Mouse (Mus musculus): ENCODE measurements around the gene Hinfp. TPM values are rescaled to one million over a fixed set of nuclear protein-coding genes. Genes with fewer than 3 reads are reported as not detected.
A peak's percentile ranks its signal among the peaks of the same experiment; 100 is the strongest.
"Not testable (repeated sequence)": the region's sequence is repeated elsewhere in the genome, so short reads cannot be mapped to it uniquely, and the experiment has no call there.

Hinfp gene
- total RNA-seq, 4 experiments from 2014 or later: 32.0 to 40.3 (median 38.4) TPM

- no peak for DNase-seq (ENCODE audit: low spot score in 2 of 2)
Observed at GRCm38 (mm10) chr9:44332918-44333638, 27.6 kb upstream of the Hinfp start.

- DNase-seq (ENCODE audit: low spot score in 2 of 2): no peak
Observed at GRCm38 (mm10) chr9:44330736-44331135, 25.3 kb upstream of the Hinfp start.

GRCm38 (mm10) chr9:44327926-44328325, 22.5 kb upstream of the Hinfp start:
- no peak for DNase-seq (ENCODE audit: low spot score in 2 of 2)

GRCm38 (mm10) chr9:44327064-44327711, 21.7 kb upstream of the Hinfp start:
- DNase-seq (ENCODE audit: low spot score in 2 of 2): no peak

- peak; percentile 85 to 88 for DNase-seq (ENCODE audit: low spot score in 2 of 2)
Observed at GRCm38 (mm10) chr9:44326371-44327063, 21.0 kb upstream of the Hinfp start.

GRCm38 (mm10) chr9:44325768-44326370, 20.4 kb upstream of the Hinfp start, which contains the start of gene Dpagt1:
Dpagt1 (plus strand) TSS chr9:44326019.
- no peak for DNase-seq (ENCODE audit: low spot score in 2 of 2)

GRCm38 (mm10) chr9:44325032-44325767, 19.7 kb upstream of the Hinfp start:
- DNase-seq (ENCODE audit: low spot score in 2 of 2): not testable (repeated sequence)

- DNase-seq (ENCODE audit: low spot score in 2 of 2): no peak
Observed at GRCm38 (mm10) chr9:44324147-44324546, 18.7 kb upstream of the Hinfp start.

GRCm38 (mm10) chr9:44323656-44324055, 18.2 kb upstream of the Hinfp start:
- DNase-seq (ENCODE audit: low spot score in 2 of 2): not testable (repeated sequence)

GRCm38 (mm10) chr9:44320799-44321133, 15.3 kb upstream of the Hinfp start:
- DNase-seq (ENCODE audit: low spot score in 2 of 2): peak in 1 of 2 experiments; percentile 40

GRCm38 (mm10) chr9:44319887-44320798, 14.7 kb upstream of the Hinfp start, which contains the start of gene C2cd2l:
C2cd2l (minus strand) TSS chr9:44320285.
- DNase-seq (ENCODE audit: low spot score in 2 of 2): peak; percentile 88 to 94

- DNase-seq (ENCODE audit: low spot score in 2 of 2): no peak
Observed at GRCm38 (mm10) chr9:44319105-44319886, 13.8 kb upstream of the Hinfp start.

- no peak for DNase-seq (ENCODE audit: low spot score in 2 of 2)
Observed at GRCm38 (mm10) chr9:44318826-44319095, 13.3 kb upstream of the Hinfp start.

- DNase-seq (ENCODE audit: low spot score in 2 of 2): no peak
Observed at GRCm38 (mm10) chr9:44318076-44318825, 12.8 kb upstream of the Hinfp start.

- no peak for DNase-seq (ENCODE audit: low spot score in 2 of 2)
Observed at GRCm38 (mm10) chr9:44317452-44317851, 12.0 kb upstream of the Hinfp start.

- DNase-seq (ENCODE audit: low spot score in 2 of 2): no peak
Observed at GRCm38 (mm10) chr9:44314910-44315309, 9.4 kb upstream of the Hinfp start.

- DNase-seq (ENCODE audit: low spot score in 2 of 2): no peak
Observed at GRCm38 (mm10) chr9:44314257-44314547, 8.7 kb upstream of the Hinfp start.

GRCm38 (mm10) chr9:44313476-44314256, 8.2 kb upstream of the Hinfp start:
- peak; percentile 81 to 85 for DNase-seq (ENCODE audit: low spot score in 2 of 2)

Measured in layer of hippocampus, adult 8-10 months (tissue).